Mouse (Mus musculus) kidney, adult 2 months (tissue): Measurements from ENCODE around the gene Relch.

Experiments used
- CTCF ChIP-seq: fragments of 200-500 bp; conservative IDR thresholded peaks from 2 replicates; pipeline ENCODE4 v1.5.1; 2011; ENCODE audit warnings: low read depth, mild to moderate bottlenecking, control low read depth, low read length, moderate library complexity, mixed read lengths; ENCODE audit not compliant: insufficient read depth, insufficient read length
- POLR2A ChIP-seq: fragments of 200-500 bp; IDR thresholded peaks from one replicate; pipeline ENCODE4 v1.6.1; 2011; ENCODE audit warnings: low read depth, low read length, control low read depth

DNA sequence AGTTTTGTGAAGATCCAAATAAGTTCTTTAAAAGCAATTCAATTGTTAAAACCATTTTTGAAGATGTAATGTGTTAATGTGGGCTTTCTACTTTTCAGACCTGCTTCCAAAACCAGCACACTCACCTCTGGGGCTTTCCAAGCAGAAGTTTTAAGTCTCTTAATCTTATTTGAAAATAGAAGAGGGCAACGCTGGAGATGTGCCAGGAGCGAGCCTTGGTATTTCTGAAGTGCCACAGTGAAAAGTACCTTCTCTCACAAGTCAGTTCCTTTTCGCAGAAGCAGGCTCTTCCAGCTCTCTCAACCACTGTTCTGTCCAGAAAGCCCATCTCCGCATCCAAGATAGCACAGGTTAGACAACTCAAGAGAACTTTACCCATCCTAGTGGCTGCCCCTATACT is 112.8 kb downstream of the Relch start:
- TF ChIP-seq CTCF = no peak
- no peak for TF ChIP-seq POLR2A
